Mouse (Mus musculus) heart, embryonic 12.5 days (tissue): Measurements from ENCODE around the gene Cda. TPM values are rescaled to one million over a fixed set of nuclear protein-coding genes. Genes with fewer than 3 reads are reported as not detected.
A peak's percentile ranks its signal among the peaks of the same experiment; 100 is the strongest.

ENCODE experiments used
- ATAC-seq: fragments of 200-750 bp; cut with Nextera tagmentation; 2 replicates; pipeline ENCODE4 v1.8.0; 2017; ENCODE audit warnings: moderate TSS enrichment, moderate library complexity; ENCODE audit not compliant: insufficient number of reproducible peaks, low FRiP score
- H3K27ac ChIP-seq: fragments of 300-500 bp; sonication (generic); 2 replicates; pipeline ENCODE4 v1.5.1; 2016; ENCODE audit warnings: mild to moderate bottlenecking, moderate library complexity; ENCODE audit not compliant: poor library complexity, severe bottlenecking
- H3K27me3 ChIP-seq: fragments of 300-500 bp; sonication (generic); replicated peaks from 2 replicates; pipeline ENCODE4 v1.6.1; 2016; ENCODE audit warnings: mild to moderate bottlenecking, moderate library complexity
- H3K36me3 ChIP-seq: fragments of 300-500 bp; sonication (generic); 2 replicates; pipeline ENCODE4 v1.6.1; 2016; ENCODE audit warnings: mild to moderate bottlenecking, moderate library complexity
- H3K4me1 ChIP-seq: fragments of 300-500 bp; sonication (generic); replicated peaks from 2 replicates; pipeline ENCODE4 v1.6.1; 2016; ENCODE audit warnings: mild to moderate bottlenecking
- H3K4me2 ChIP-seq: fragments of 300-500 bp; sonication (generic); 2 replicates; pipeline ENCODE4 v1.6.1; 2016; ENCODE audit warnings: mild to moderate bottlenecking, moderate library complexity
- H3K4me3 ChIP-seq: fragments of 300-500 bp; sonication (generic); 2 replicates; pipeline ENCODE4 v1.5.1; 2016; ENCODE audit warnings: mild to moderate bottlenecking
- H3K9ac ChIP-seq: fragments of 300-500 bp; sonication (generic); 2 replicates; pipeline ENCODE4 v1.6.1; 2016; ENCODE audit warnings: mild to moderate bottlenecking, moderate library complexity
- H3K9me3 ChIP-seq: fragments of 300-500 bp; sonication (generic); replicated peaks from 2 replicates; pipeline ENCODE4 v1.6.1; 2016; ENCODE audit warnings: mild to moderate bottlenecking, moderate library complexity
- WGBS: fragments of 180-500 bp; shearing (Covaris S2); methylation state at CpG from one replicate; pipeline ENCODE4 v1.1.7; 2016; 5-methylcytosine and 5-hydroxymethylcytosine counted together
- polyA plus RNA-seq: library from polyadenylated mRNA; unstranded; fragments of >200 nt; fragmentation: Nextera tagmentation; extraction: Ambion mirVana; gene quantifications from 2 replicates; pipeline ENCODE4 v1.2.1, GENCODE M21; 2016

Cda gene
- polyA plus RNA-seq, 1 experiment from 2014 or later = 10.9 TPM

DNA sequence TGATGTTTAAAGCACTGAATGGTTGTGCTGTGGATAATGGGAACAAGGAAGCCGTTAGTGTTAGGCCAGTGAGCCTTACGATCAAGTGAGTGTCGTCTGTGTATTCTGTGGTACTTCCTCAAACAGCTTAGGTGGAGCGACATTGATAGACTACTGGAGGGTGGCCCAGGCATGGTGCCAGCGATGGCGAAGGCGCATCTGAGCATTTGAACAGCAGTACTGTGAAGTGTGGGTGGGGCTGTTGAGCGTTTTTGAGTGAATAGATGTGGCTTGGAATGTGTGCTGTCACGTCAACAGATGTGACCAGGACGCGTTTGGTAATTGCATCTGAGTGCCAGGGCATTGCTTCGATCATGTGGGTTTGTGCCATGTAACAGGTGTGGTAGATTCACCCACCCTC lies 60.1 kb downstream of the Cda start:
- H3K4me2 ChIP-seq = no peak overlapping the region
- H3K4me1 ChIP-seq = peaks cover 18% of the 10 kb centered on the region
- H3K9me3 ChIP-seq = no peaks in the 10 kb centered on the region
- H3K27me3 ChIP-seq = no peaks in the 10 kb centered on the region
- no peak for ATAC-seq
- H3K36me3 ChIP-seq = peaks cover 62% of the 10 kb centered on the region
- 92% methylated on average over 12 of the region's 12 CpGs for WGBS
- no peak overlapping the region for H3K4me3 ChIP-seq
- H3K9ac ChIP-seq = no peak overlapping the region
- H3K27ac ChIP-seq = no peak overlapping the region

DNA sequence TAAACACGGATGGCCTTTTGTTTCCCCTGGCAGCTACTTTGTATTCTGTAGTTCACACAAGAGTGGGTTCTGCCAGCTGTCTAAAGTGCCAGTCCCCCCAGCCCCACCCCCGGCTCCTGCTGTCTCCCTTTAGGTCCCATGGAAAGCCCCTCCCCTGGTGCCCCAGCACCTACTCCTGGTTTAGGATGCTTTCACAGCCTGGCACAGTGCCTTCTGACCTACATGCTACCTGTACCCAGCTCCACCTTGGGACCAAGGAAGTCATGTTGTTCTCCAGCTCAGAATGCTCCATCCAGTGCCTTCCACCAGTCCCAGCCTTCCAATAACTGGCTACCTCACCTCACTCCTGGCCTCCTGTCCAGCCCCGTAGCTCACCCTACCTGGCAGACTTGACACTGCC lies 60.8 kb downstream of the Cda start:
- no peak overlapping the region for H3K9ac ChIP-seq
- H3K9me3 ChIP-seq = no peaks in the 10 kb centered on the region
- 89% methylated on average over 3 of the region's 3 CpGs for WGBS
- peaks cover 55% of the 10 kb centered on the region for H3K36me3 ChIP-seq
- ATAC-seq = no peak
- H3K27ac ChIP-seq = no peak overlapping the region
- H3K4me2 ChIP-seq = no peak overlapping the region
- H3K4me1 ChIP-seq = peaks cover 18% of the 10 kb centered on the region
- no peaks in the 10 kb centered on the region for H3K27me3 ChIP-seq
- no peak overlapping the region for H3K4me3 ChIP-seq

DNA sequence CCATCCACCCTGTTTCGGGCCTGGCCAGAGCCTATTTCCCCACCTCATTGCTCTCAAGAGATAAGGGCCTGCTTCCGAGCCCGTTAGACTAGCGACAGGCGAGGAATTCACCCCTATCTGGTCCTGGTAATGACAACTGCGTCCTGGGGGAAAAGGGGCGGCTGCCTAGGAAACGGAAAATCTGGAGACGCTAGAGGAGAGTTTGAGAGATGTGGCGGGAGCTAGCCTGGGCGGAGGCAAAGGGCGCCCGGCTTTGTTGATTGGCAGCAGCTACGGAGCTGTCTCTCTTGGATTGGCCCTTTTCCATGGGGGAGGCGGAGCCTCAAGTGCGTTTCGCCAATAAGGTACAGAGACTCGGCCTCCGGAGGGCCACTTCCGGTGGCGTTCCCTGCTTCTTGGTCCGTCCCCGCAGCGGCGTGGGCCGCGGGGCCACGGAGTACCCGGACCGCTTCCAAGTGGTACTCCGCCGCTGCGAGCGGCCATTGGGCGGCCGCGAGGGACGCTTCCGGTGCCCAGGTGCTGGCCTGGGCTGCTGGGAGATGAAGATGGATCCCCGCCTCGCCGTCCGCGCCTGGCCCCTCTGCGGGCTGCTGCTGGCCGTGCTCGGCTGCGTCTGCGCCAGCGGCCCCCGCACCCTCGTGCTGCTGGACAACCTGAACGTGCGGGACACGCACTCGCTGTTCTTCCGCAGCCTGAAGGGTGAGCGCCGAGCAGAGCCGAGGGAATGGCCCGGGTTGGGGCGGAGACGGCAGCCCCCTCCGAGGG lies 63.3 kb downstream of the Cda start, which contains the start of gene Ddost:
Ddost (plus strand) TSS at position 391 of the 765 bp plus-strand sequence.
- H3K36me3 ChIP-seq = peaks cover 31% of the 10 kb centered on the region
- H3K9me3 ChIP-seq = peaks cover 4% of the 10 kb centered on the region; the same call in 1 of the 2 replicates
- H3K4me2 ChIP-seq = peak within 1 kb of the TSS; percentile 95
- WGBS = 0% methylated on average over 64 of the region's 64 CpGs
- peak; percentile 97 for ATAC-seq
- H3K9ac ChIP-seq = peak within 1 kb of the TSS; percentile 94
- peak within 1 kb of the TSS; percentile 69 for H3K27ac ChIP-seq
- peak within 1 kb of the TSS; percentile 93 for H3K4me3 ChIP-seq
- peaks cover 18% of the 10 kb centered on the region for H3K4me1 ChIP-seq
- H3K27me3 ChIP-seq = no peaks in the 10 kb centered on the region

DNA sequence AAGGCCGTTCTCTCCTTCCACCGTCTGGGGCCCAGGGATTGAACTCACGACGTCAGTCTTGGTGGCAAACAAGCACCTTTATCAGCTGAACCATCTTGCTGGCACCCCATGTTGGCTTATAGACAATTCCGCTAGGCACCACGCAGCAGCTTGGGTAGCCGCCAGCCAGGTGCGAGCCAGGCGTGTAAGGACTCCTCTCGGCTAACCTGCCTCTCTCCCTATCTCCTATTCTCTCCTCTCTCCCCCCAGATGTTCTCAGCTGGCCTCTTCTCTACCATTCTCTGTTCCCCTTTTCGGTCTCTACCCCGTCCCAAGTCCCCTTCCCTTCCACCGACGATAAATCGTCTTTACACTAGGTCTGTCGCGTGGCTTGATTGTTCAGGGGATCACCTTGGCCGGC lies 64.0 kb downstream of the Cda start:
- no peak for ATAC-seq
- Histone ChIP-seq H3K27me3 (no peaks in the 10 kb centered on the region), H3K4me3 (peak overlapping the region; percentile 93), H3K9me3 (peaks cover 4% of the 10 kb centered on the region; the same call in 1 of the 2 replicates), H3K9ac (peak overlapping the region; percentile 78), H3K36me3 (peaks cover 23% of the 10 kb centered on the region), H3K27ac (peak overlapping the region; percentile 67), H3K4me1 (peaks cover 18% of the 10 kb centered on the region), H3K4me2 (peak overlapping the region; percentile 90)
- WGBS = 16% methylated on average over 18 of the region's 18 CpGs

DNA sequence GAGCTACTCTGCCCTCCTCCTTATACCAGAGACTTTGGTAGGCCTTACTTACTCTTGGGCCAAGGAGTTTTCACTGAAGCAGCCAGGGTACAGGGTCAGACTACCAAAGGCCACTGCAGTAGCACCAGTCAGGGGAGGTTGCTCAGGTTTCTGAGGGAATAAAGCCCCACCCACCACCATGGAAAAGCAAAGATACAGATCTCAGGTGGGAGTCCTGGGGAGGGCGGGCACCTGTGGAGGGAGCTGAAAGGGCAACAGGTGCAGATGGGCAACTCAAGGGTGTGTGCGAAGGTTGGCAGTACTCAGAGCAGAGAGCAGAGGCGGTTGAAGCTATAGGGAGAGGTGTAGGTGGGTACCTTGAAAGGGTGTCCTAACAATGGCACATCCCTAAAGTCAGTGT lies 64.8 kb downstream of the Cda start:
- WGBS = 93% methylated on average over 3 of the region's 3 CpGs
- Histone ChIP-seq H3K9ac (no peak overlapping the region), H3K4me2 (peak overlapping the region; percentile 90; the same call in 1 of the 2 replicates), H3K36me3 (peaks cover 16% of the 10 kb centered on the region), H3K27ac (no peak overlapping the region), H3K9me3 (peaks cover 4% of the 10 kb centered on the region; the same call in 1 of the 2 replicates), H3K4me1 (peaks cover 18% of the 10 kb centered on the region), H3K27me3 (no peaks in the 10 kb centered on the region), H3K4me3 (no peak overlapping the region)
- ATAC-seq = no peak

DNA sequence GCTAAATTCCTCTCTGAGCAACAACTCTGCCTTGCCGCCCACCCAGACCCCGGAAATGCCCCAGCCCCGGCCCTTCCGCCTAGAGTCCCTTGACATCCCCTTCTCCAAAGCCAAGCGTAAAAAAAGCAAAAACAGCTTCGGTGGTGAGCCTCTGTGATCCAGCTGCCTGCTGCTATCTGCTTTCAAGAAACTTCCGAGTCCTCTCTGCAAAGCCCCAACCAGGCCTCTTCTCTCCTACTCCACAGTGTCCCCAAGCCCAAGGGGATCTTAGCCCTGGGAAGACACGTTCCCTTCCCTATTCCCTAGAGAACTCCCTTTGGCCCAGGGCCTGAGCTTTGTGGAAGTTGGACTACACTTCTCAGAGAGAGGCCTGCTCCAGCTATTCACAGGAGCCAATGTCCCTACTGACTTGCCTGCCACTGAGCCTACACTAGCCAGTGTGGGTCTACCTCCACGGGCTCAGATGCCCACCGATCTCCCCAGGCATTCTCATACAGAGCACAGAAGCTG lies 66.5 kb downstream of the Cda start:
- ATAC-seq = no peak
- Histone ChIP-seq H3K4me3 (no peak overlapping the region), H3K9ac (no peak overlapping the region), H3K9me3 (peaks cover 4% of the 10 kb centered on the region; the same call in 1 of the 2 replicates), H3K4me1 (peaks cover 18% of the 10 kb centered on the region), H3K27me3 (no peaks in the 10 kb centered on the region), H3K27ac (no peak overlapping the region), H3K36me3 (no peaks in the 10 kb centered on the region), H3K4me2 (no peak overlapping the region)
- WGBS = 78% methylated on average over 10 of the region's 10 CpGs

DNA sequence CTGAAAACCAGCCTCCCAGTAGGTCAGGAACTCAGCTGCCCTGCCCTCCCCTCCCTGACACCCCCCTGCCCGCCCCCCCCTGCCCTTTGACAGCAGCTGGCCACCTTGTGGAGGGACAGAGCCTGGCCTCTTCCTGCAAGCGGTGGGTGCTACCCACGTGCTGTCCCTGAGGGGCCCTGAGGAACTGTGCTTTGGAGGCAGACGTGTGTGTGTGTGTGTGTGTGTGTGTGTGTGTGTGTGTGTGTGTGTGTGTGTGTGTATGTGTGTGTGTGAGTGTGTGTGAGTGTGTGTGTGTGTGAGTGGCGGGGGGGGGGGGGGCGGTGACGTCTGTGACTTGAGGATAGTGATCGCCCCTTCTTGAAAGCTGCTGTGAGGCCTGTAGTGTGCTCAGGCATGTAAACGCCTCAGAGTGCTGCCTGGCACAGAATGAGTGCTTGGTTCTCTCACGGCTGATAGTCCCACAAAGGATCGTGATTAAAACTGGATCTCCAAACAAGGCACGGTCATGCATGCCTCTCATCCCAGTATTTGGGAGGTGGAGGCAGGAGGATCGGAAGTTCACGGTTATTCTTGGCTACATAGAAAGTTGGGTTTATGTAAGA lies 73.7 kb downstream of the Cda start:
- H3K4me2 ChIP-seq = no peak overlapping the region
- H3K4me3 ChIP-seq = no peak overlapping the region
- H3K9ac ChIP-seq = no peak overlapping the region
- H3K4me1 ChIP-seq = no peaks in the 10 kb centered on the region
- no peaks in the 10 kb centered on the region for H3K36me3 ChIP-seq
- no peak for ATAC-seq
- H3K27me3 ChIP-seq = no peaks in the 10 kb centered on the region
- WGBS = 81% methylated on average over 9 of the region's 14 CpGs
- peaks cover 8% of the 10 kb centered on the region for H3K9me3 ChIP-seq
- no peak overlapping the region for H3K27ac ChIP-seq

DNA sequence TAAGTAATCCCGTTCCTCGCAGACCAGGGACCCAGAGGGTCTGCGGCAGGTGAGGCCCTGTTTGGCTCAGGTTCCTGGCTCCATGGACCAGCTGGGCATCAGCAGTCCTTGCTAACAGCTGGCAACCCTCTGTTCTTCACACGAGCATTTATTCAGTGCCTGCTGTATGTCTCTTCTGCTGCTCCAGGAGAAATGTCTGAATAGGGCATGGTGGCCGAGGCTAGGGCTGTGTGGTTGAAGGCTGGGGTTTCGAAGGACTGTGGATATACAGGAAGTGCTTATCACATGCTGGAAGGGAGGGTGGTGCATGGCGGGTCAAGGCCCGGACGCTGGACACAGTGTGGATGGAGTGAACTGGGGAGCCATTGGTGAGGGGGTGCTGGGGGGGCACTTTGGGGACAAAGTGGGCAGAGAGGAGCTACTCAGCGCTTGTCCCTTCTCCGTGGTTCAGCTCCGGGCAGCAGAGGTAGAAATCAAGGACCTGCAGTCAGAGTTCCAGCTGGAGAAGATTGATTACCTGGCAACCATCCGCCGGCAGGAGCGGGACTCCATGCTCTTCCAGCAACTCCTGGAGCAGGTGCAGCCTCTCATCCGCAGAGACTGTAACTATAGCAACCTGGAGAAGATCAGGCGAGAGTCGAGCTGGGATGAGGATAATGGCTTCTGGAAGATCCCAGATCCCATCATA lies 74.4 kb downstream of the Cda start:
- H3K9ac ChIP-seq = no peak overlapping the region
- 80% methylated on average over 18 of the region's 18 CpGs for WGBS
- no peaks in the 10 kb centered on the region for H3K36me3 ChIP-seq
- H3K9me3 ChIP-seq = peaks cover 8% of the 10 kb centered on the region
- H3K4me3 ChIP-seq = no peak overlapping the region
- H3K4me2 ChIP-seq = no peak overlapping the region
- no peak overlapping the region for H3K27ac ChIP-seq
- no peaks in the 10 kb centered on the region for H3K27me3 ChIP-seq
- H3K4me1 ChIP-seq = no peaks in the 10 kb centered on the region
- no peak for ATAC-seq

DNA sequence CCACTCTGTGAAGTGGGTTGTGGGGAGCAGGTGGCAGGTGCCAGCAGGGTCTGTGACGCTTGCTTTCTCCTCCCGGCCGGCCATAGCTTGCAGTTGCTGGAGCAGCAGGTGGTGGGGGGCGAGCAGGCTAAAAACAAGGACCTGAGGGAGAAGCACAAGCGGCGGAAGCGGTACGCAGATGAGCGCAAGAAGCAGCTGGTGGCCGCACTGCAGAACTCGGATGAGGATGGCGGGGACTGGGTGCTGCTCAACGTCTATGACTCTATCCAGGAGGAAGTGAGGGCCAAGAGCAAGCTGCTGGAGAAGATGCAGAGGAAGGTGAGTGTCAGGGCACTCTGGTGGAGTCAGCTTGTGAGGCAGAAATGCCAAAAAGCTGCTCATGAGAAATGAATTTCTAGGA lies 75.8 kb downstream of the Cda start:
- Histone ChIP-seq H3K36me3 (no peaks in the 10 kb centered on the region), H3K4me3 (no peak overlapping the region), H3K4me1 (no peaks in the 10 kb centered on the region), H3K4me2 (no peak overlapping the region), H3K27ac (no peak overlapping the region), H3K9me3 (peaks cover 8% of the 10 kb centered on the region), H3K27me3 (peaks cover 8% of the 10 kb centered on the region; the same call in 1 of the 2 replicates), H3K9ac (no peak overlapping the region)
- no peak for ATAC-seq
- WGBS = 84% methylated on average over 13 of the region's 13 CpGs

DNA sequence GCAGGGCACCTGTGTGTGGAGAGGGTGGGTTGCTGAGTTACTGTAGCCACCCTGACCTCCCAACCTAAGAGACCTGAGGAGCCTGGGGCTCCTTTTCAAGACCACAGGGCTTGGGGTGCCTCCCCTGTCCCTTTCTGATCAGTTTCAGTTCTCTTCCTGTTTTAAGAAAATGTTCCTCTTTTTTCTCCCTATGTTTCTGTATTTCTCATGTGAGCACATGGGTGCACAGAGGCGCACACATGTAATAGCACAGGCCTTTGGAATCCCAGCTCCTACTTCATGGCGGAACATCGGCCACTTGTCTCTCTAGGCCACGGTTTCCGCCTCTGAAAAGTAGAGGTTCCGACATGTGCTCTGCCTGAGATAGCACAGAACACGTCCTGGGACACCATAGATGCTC lies 79.1 kb downstream of the Cda start:
- no peak for ATAC-seq
- Histone ChIP-seq H3K4me2 (no peak overlapping the region), H3K36me3 (no peaks in the 10 kb centered on the region), H3K4me1 (no peaks in the 10 kb centered on the region), H3K4me3 (no peak overlapping the region), H3K9me3 (peaks cover 12% of the 10 kb centered on the region), H3K27me3 (peaks cover 14% of the 10 kb centered on the region; the same call in 1 of the 2 replicates), H3K9ac (no peak overlapping the region), H3K27ac (no peak overlapping the region)
- 78% methylated on average over 7 of the region's 7 CpGs for WGBS
